Comparison of ENCODE assay signal across 23 mouse cellular contexts in the genomic region with DNA sequence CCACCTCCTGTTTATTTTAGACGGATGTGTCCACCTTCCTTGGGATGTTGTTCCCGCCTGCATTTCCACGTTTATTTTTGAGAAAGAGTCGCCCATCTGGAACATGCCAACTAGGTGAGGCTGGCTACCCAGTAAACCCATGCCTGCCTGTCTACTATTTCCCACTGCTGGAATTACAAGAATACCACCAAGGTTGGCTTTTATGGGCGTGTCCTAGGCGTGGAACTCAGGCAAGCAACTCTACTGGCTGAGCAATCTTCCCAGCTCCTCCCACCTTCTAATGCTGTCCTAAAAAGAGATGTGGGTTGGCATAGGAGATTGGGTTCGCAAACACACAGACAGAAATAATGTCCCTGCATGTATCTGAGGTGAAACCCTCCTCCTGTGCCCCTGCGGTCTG.
"Had no signal": no experiment of that assay in that cellular context is flagged by ENCODE, and none has a peak within 500 bp of the region (broad histone marks: within the 10 kb centered on the region; RNA-seq: fewer than 3 reads in every experiment).

No protein-coding gene starts in this region.

- H3K4me1 ChIP-seq: limb, embryonic 15.5 days; megakaryocyte, embryonic 14.5 days; neural tube, embryonic 12.5 days had no signal

- H3K4me3 ChIP-seq: limb, embryonic 12.5 days; limb, embryonic 15.5 days; neural tube, embryonic 12.5 days; neural tube, embryonic 15.5 days had no signal

- DNase-seq: kidney, adult 9 months; kidney, postnatal 14 days; kidney, postnatal 4 days; left cerebral cortex, postnatal 4 days; liver, postnatal 0 days; lung, postnatal 10 days; lung, postnatal 36 days; midbrain, embryonic 14.5 days; right cerebral cortex, adult 18-20 months; right cerebral cortex, postnatal 14 days; right cerebral cortex, postnatal 4 days; thymus, adult 2 months; thymus, postnatal 14 days; thymus, postnatal 4 days had no signal

- H3K4me2 ChIP-seq: limb, embryonic 12.5 days; limb, embryonic 15.5 days; liver, embryonic 11.5 days; midbrain, embryonic 11.5 days; neural tube, embryonic 12.5 days; neural tube, embryonic 15.5 days had no signal

- ATAC-seq: liver, postnatal 0 days had no signal

- H3K9me3 ChIP-seq: limb, embryonic 12.5 days; limb, embryonic 15.5 days; neural tube, embryonic 12.5 days; neural tube, embryonic 15.5 days had no signal

- H3K27ac ChIP-seq: limb, embryonic 12.5 days; limb, embryonic 15.5 days; liver, embryonic 14.5 days; neural tube, embryonic 12.5 days; neural tube, embryonic 15.5 days; stomach, postnatal 0 days had no signal

- H3K27me3 ChIP-seq: limb, embryonic 12.5 days; limb, embryonic 15.5 days; megakaryocyte, embryonic 14.5 days; neural tube, embryonic 12.5 days; neural tube, embryonic 15.5 days had no signal

- H3K9ac ChIP-seq: limb, embryonic 12.5 days; limb, embryonic 15.5 days; liver, embryonic 14.5 days; liver, postnatal 0 days; neural tube, embryonic 12.5 days; neural tube, embryonic 15.5 days had no signal

- H3K36me3 ChIP-seq: limb, embryonic 12.5 days; limb, embryonic 15.5 days; neural tube, embryonic 12.5 days; neural tube, embryonic 15.5 days had no signal
